Mouse (Mus musculus): ENCODE data around the gene Ybx2.

Ybx2 gene

DNA sequence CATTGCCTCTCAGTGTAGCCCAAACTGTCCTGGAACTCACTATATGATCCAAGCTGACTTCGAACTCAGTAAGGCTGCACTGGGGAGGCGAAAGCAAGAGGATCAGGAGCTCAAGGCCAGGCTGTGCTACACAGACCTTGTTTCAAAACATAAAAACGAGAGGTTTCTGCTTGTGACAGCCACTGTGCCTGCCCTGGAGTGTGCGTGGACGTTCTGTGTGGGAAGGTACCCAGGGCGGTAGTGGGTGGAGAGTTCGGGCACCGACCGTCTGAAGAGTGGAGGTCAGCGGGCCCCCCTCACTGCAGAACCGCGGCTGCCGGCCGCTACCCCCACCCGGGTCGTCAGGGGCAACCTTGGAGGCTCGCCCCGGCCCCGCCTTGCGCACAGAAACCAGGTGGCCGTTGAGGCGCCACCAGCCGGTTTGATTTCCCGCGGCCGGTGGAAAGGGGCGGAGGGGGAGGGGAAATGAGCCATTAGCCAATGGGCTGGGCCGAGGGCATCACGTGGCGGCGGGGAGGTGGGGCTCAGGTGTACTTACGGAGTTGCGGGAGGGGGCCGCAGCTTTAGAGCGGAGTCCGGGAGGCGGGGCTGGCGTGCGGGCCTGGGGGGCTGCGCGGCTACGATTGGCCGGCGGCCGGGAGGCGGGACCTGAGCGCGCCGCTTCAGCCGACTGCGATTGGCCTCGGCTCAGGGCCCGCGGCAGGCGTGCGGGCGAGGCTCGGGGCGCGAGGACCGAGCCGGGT lies at the start of gene Ybx2:
Gene Ybx2, plus strand, starts transcription at position 660 of the 743 bp plus-strand sequence.
- DNase-seq (ENCODE audit: low read depth in 1 of 2, low spot score in 2 of 2), result no peak

DNA sequence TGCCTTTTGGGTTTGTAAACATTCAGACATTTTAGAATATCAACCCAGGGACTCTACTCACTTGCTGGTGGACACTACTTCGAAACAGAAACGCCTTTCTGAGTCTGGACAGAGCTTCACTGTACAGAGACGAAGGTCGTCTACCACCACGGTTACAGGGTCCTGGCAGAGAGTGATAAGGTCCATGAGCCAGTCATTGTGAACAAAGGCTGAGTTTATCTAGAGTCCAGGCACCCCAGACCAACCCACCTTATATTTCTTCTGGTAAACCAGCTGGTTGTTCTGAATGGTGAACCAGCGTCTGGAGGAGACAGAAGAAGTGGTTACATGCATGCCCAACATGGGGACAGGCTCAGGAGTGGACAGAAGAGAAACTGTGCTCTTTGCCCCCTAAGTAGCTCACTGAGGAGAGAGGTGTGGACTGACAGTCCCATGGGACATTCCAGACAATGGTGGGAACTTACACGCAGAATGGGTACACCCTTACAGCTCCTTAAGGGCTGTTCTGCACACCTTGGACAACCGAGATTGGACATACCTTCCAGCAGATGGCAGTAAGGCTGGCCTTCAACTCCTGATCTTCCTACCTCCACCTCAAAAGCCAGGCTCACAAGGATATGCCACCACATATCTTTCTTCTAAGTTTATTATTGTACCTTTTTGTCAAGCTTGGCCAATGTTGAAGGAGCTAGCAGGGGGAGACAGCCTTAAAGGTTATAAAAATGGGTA lies 48.5 kb upstream of the Ybx2 start:
- no peak for DNase-seq (ENCODE audit: low read depth in 1 of 2, low spot score in 2 of 2)

DNA sequence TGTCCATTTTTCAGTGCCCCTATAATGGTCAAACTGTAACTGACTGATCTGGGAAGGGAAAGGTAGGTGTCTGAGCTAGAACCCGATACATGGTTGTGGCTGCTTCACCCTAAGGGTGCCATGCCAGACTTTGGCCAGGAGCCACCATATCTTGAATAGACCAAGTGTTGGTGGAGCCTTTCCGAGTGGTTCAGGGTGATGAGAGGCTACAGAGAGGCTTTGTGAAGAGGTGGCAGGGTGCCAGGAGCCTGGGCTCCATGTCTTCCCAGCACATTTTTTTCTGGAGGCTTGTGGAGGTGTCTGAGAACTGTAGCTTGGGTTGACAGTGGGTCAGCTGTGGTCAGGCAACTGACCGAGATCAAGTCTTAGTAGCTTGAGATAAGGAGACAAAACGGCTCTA lies 44.1 kb upstream of the Ybx2 start:
- DNase-seq (ENCODE audit: low read depth in 1 of 2, low spot score in 2 of 2), result no peak

DNA sequence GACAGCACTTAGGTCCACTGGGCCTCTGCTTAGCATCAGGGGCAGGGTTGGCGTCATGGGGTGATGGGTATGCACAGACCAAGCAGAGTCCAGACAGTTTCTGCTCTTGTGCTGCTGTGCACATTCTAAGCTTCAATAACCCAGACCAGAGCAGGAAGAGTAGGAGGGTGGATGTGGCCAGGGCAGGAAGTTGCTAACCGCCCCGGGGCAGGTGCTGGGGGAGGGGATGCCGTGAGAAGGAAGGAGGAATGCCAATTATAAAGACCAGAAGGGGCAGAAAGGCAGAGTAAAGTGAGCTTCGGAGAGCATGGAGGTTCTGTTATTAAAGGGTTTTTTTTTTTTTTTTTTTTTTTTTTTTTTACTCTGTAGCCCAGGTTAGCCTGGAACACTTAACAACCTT lies 40.9 kb upstream of the Ybx2 start:
- no peak for DNase-seq (ENCODE audit: low read depth in 1 of 2, low spot score in 2 of 2)

DNA sequence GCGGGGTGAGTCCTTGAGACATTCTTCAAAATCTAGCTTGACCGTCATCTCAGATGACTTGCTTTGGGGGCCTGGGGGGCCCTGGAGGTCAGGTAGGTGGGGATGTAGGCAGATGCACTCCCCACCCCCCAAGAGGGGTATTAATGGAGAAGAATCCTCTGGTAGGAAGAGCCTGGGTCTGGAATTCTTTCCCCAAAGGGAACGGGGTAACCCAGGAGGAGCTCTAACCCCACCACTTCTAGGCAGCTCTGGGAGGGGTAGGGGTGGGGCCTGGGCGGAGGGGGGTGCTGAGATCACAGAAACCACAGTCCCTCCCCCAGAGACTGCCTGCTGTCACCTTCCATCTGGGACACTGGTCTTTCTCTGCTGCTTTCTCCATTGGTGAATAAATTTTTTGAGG lies 40.3 kb upstream of the Ybx2 start, which contains the start of gene Acap1:
Gene Acap1, minus strand, starts transcription at position 249 of the 400 bp plus-strand sequence.
- DNase-seq (ENCODE audit: low read depth in 1 of 2, low spot score in 2 of 2), result no peak

DNA sequence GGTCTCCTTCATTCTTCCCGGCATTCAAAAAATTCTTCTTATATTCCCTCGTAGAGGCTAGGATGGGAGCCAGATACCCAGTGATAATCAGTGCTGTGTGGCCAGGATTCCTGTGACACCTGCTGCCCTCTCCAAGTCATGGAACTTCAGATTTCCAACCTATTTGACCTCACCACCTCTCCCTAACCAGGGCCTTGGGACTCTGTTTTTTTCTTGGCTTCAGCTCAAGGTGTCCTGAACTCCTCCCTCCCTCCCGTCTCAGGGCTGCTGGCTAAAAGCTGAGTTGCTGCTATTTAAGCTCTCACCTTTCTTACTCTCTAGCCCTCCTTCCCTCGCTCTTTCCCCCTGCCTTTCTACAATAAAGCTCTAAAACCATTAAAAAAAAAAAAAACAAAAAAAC lies 35.7 kb upstream of the Ybx2 start:
- DNase-seq (ENCODE audit: low read depth in 1 of 2, low spot score in 2 of 2), result no peak

DNA sequence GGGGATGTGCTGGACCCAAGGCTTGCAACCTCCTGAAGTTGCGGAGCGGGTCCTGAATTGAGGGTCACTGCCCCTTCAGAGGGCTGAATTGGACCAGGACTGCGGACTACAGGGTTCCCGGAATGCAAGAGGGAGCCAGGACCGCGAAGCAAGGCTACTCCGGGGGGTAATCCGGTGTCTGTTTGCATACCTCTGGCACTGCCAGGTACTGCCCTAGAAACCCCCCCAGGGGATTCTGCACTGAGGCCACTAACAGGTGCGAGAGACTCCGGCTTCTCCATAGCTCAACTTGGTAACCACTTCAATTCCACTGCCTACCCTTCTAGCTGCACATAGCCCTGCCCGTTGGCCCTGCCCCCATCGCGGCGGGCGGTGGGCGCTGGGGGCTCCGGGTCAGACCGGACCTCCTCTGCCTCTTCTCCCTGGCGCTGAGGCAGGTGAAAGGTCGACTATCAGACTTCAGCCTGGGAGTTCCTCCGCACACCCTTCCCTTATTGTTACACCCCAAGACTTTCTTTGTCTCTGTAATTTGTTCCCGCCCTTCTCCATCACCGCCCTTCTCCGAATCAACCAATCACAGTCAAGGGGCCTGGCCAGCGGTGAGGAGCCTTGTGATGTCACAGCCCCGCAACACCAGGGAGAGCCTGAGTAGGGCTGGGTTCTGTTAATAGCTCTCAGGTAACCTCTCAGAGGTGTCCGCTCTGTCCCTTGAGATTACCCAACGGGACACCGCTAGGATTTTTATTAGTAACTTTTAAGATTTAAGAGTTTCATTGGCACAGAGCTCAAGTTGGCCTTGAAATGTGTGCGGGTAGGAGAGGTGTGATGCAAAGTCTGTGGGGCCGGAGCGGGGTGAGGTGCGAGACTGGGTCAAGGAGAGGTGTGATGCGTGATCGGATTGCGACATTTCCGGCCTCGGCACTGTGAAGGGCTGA lies 34.9 kb upstream of the Ybx2 start, which contains the start of the genes 2810408A11Rik and Neurl4:
Gene 2810408A11Rik, minus strand, starts transcription at position 517 of the 935 bp plus-strand sequence.
Gene Neurl4, plus strand, starts transcription at position 602 of the 935 bp plus-strand sequence.
- DNase-seq (ENCODE audit: low read depth in 1 of 2, low spot score in 2 of 2), result peak; percentile 68 to 82

DNA sequence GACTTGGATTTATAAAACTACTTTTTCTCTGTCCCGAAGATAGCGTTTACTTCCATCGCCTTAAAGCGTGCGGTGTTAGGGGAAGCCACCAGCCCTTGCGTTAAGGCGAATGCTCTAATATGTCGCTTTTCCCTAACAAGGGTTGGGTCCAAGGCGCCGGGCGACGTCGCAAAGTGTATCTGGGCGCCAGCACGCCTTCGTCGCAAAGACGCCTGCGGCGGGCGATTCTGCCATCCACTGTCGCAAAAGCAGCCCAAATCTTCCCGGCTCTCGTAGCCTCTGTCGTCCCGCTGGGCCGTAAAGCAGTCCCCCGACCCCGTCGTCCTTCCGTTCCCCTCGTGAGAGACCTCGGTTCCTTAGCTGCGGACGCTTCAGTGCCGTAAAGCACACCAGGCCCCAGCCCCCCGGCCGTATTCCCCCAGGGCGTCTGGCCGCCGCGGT lies 34.2 kb upstream of the Ybx2 start:
- DNase-seq (ENCODE audit: low read depth in 1 of 2, low spot score in 2 of 2), result peak; percentile 78 to 86

DNA sequence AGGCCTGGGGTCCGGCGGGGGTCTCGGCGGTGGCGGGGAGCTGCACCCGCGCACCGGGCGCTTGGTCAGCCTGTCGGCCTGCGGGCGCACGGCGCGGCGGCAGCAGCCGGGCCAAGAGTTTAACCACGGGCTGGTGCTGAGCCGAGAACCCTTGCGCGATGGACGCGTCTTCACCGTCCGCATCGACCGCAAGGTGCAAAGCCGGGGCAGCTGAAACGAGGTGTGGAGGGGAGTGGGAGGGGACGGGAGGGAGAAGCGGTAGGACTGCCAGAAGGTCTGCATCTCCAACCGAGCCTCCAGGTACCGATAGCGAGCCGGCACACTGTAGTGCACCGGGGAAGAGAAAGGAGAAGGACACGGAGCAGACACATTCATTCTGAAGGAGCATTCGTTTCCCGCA lies 33.6 kb upstream of the Ybx2 start:
- no peak for DNase-seq (ENCODE audit: low read depth in 1 of 2, low spot score in 2 of 2)

DNA sequence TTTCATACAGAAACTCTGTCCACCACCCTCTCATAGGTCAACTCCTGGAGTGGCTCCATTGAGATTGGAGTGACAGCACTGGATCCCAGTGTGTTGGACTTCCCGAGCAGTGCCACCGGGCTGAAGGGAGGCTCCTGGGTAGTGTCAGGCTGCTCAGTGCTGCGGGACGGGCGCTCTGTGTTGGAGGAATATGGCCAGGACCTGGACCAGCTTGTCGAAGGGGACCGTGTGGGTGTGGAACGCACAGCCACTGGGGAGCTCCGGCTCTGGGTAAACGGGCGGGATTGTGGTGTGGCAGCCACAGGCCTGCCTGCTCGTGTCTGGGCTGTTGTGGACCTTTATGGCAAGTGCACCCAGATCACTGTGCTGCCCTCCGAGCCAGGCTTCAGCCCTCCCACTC lies 32.6 kb upstream of the Ybx2 start:
- no peak for DNase-seq (ENCODE audit: low read depth in 1 of 2, low spot score in 2 of 2)

DNA sequence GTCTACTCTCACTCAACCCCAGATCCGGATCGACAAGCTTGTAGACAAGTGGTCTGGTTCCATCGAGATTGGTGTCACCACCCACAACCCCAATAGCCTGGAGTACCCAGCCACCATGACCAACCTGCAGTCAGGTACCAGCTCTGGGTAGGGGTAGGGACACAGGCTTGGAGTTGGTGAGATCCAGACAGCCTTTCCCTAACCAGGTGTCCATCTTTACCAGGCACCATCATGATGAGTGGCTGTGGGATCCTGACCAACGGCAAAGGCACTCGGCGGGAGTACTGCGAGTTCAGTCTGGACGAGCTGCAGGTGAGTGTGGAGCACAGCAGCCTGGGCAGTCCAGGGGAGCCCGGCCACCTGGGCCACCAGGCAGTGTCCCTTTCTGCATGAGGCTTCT lies 31.3 kb upstream of the Ybx2 start:
- no peak for DNase-seq (ENCODE audit: low read depth in 1 of 2, low spot score in 2 of 2)

DNA sequence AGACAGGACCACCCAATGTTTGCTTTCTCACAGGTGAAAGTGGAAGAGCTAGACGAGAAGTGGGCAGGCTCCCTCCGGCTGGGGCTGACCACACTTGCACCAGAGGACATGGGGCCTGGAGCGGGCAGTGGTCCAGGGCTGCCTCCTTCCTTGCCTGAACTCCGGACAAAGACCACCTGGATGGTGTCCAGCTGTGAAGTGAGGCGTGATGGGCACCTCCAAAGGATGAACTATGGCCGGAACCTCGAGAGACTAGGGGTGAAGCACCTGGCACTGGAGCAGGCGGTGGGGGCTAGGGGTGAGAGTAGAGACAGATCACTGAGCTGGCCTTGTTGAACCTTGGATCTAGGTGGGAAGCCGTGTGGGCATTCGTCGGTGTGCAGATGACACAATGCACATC lies 27.0 kb upstream of the Ybx2 start:
- no peak for DNase-seq (ENCODE audit: low read depth in 1 of 2, low spot score in 2 of 2)

DNA sequence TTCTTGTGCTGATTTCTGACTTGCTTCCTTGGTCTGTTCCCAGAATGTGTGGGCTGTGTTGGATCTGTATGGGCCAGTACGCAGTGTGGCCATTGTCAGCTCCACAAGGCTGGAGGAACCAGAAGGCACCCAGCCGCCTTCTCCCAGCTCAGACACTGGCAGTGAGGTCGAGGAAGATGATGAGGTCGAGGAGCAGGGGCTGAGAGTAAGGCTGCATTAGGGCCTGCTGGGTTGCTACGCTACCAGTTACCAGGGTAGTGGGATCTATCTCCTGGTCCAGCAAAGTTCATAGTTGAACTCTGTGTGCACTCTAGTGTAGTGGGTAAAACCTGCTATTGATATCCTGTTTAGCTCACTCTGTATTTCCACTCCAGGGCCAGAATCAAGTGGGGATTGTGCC lies 26.4 kb upstream of the Ybx2 start:
- no peak for DNase-seq (ENCODE audit: low read depth in 1 of 2, low spot score in 2 of 2)

DNA sequence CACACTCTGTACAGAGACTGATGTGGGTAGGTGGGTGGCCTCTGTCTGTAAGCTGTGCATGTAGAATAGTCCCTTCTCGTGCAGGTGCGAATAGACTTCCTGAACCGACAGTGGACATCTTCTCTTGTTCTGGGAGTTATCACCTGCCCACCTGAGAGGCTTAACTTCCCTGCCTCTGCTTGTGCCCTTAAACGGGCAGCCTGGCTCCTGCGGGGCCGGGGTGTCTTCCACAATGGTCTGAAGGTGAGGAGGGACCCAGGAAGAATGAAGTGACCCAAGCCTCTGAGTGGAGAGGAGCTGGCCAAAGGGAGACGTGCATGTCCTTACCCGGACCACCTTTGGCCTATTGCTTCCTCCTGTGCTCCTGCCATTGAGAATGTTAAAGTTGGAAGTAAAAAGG lies 25.4 kb upstream of the Ybx2 start:
- no peak for DNase-seq (ENCODE audit: low read depth in 1 of 2, low spot score in 2 of 2)

DNA sequence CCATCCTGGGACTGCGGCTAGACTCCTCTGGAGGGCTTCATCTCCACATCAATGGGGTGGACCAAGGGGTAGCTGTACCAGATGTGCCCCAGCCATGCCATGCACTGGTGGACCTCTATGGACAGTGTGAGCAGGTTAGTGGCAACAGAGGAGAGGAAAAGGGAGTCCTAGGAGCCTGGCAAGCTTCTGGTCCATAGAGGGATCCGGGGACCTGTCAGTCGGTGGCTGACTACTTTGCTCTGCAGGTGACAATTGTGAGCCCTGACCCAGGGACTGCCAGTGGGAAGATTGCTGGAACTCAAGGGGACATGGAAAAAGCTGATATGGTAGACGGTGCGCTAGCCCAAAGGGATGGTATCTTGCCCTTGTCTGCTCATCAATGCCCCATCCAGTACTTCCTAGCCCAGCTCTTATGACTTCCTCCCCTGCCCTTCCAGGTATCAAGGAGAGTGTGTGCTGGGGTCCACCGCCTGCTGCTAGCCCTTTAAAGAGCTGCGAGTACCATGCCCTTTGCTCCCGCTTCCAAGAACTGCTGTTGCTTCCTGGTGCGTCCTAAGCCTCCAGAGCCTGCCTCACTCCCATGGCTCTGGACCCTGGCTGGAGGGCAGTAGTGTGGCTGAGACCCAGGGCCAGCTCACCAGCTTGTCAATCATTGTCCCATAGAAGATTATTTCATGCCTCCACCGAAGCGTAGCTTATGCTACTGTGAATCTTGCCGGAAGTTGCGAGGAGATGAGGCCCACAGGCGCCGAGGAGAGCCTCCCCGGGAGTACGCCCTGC lies 24.6 kb upstream of the Ybx2 start:
- no peak for DNase-seq (ENCODE audit: low read depth in 1 of 2, low spot score in 2 of 2)

DNA sequence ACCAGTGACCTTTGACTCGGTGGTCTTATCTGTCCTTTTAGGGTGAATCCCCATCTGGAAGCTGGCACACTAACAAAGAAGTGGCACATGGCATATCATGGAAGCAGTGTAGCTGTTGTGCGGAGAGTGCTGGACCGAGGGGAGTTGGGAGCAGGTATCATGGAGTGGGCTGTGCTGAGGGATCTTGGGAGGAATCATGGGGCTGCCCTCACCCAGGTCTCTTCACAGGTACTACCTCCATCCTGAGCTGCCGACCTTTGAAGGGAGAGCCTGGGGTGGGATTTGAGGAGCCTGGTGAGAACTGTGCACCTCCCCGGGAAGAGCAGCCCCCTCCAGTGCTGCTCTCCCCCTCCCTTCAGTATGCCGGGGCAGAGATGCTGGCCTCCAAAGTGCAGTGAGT lies 23.9 kb upstream of the Ybx2 start:
- no peak for DNase-seq (ENCODE audit: low read depth in 1 of 2, low spot score in 2 of 2)

DNA sequence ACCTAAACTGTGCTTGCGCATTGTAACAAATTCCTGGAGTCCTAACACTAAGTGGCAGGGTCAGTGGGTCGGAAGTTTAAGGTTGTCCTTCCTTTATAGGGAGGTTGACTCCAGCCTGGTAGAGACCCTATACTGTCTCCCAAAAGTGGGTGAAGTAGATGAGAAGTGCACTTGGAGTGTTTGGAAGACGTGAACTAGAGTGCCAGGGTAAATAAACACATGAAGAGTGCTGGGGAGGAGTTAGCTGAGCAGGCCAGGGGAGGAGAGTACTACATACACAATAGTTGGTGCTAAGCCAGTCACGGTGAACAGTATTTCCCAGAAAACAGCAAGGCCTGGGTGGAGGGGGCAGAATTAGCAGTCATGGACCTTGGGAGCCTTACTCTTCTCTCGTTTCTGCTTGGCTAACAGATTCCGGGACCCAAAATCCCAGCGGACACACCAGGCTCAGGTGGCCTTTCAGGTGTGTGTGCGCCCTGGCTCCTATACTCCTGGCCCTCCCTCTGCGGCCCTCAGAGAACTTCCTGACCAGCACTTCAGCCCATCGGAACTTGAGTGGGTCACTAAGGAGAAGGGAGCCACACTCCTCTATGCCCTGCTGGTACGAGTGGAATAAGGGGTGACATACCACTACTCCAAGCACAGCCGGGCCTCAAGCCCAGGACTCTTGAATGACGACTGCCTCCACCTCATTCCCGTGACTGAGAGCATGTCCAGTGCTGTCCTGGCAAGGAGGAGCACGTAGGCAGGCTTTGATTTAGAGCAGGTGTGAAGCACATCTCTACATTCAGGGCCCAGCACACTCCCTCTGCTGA lies 22.7 kb upstream of the Ybx2 start:
- DNase-seq (ENCODE audit: low read depth in 1 of 2, low spot score in 2 of 2), result no peak

DNA sequence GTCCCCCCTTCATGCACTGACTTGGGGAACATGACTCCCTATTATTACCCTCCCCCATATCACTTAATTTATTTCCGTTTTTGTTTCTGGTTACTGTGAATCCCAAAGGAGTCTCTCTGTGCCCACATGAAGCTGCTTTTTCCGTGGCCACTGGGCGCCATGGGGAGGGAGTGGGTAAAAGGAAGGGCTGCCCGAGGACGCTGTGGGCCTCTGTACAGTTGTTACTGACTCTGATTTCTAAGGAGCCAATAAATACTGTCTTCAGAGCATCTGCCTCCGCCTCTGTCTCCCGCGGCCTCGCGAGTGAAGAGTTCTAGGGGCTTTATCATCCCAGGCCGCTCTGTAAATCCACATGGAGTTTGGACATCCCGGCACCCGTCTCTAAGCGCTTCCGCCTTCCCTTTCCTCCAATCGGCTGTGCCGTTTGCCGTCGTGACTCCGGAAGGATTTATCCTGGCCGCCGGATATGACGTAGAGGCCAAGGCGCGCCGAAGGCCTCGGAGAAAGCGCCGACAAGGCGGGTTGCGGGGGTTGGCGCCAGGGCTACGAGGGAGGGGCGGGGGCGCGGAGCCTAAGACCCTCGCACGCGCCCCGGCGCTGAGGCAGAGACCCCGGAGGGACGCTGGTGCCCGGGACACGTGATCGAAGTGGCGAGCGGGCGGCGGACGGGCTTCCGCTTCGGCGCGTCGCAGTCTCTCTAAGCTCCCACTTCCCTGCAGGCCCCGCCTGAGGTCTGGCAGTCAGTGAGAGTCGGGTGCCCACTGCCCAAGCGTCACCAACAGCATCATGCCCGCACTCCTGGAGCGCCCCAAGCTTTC lies 21.8 kb upstream of the Ybx2 start, which contains the start of gene Gps2:
Gene Gps2, plus strand, starts transcription at position 335 of the 818 bp plus-strand sequence.
- peak in 1 of 2 experiments; percentile 83 for DNase-seq (ENCODE audit: low read depth in 1 of 2, low spot score in 2 of 2)

DNA sequence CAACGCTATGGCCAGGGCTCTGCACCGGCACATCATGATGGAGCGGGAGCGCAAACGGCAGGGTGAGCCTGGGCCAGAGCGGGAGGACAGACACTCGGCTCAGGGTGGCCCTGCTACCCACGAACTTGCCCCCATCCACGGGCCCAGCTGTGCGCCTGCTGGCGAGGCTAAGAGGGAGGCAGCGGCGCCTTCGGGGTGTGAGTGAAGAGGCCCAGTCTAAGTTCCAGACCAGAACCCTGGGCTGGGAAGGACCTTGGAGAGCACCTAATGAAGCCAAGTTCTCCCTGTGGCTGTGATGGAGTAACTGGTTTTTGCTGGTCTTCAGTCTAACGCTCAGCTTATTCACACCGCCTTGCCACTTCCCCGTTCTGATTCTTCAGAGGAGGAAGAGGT lies 21.2 kb upstream of the Ybx2 start:
- DNase-seq (ENCODE audit: low read depth in 1 of 2, low spot score in 2 of 2), result no peak

All from monocyte, adult 2 months (primary cell).